Comparison of ENCODE assay signal across 9 mouse cellular contexts in genomic region chr8:127284462-127285216, GRCm38 (mm10).
DNase-seq lines count a peak whose midpoint lies in the region; ATAC-seq and TF ChIP-seq lines count a peak whose summit lies in the region.
"Had no signal": no experiment of that assay in that cellular context is flagged by ENCODE, and none has a peak within 500 bp of the region (broad histone marks: within the 10 kb centered on the region; RNA-seq: fewer than 3 reads in every experiment).

No protein-coding gene starts in this region.

- no peaks in the 10 kb centered on the region; the same call in 1 of the 2 replicates for H3K79me2 ChIP-seq in heart, adult 2 months (replicated peaks; ENCODE audit: control insufficient read depth, insufficient read depth, low read length)
- H3K79me2 ChIP-seq in CH12.LX (replicated peaks; ENCODE audit: control insufficient read depth, extremely low read depth, insufficient read depth, poor library complexity, severe bottlenecking), result no peaks in the 10 kb centered on the region

- peak; percentile 61 for TF ChIP-seq CTCF in heart, adult 2 months (IDR thresholded peaks at IDR 0.05)
- TF ChIP-seq CTCF in liver, embryonic 14.5 days (IDR thresholded peaks at IDR 0.05; ENCODE audit: low read depth), result peak; percentile 32; the same call in 1 of the 2 replicates
- TF ChIP-seq CTCF in CH12.LX (conservative IDR thresholded peaks at IDR 0.05 in 1 of 2, IDR thresholded peaks at IDR 0.05 in 1 of 2; ENCODE audit: low read depth in 2 of 2, low read length in 2 of 2), result peak; percentile 33 to 54
- peak; percentile 19; the same call in 1 of the 2 replicates for TF ChIP-seq CTCF in cortical plate, adult 2 months (IDR thresholded peaks at IDR 0.05; ENCODE audit: extremely low read depth, insufficient read depth, low read length)

- no peaks in the 10 kb centered on the region for H3K36me3 ChIP-seq in heart, adult 2 months (ENCODE audit: control insufficient read depth, insufficient read depth, low read length)
- no peaks in the 10 kb centered on the region for H3K36me3 ChIP-seq in heart, embryonic 10.5 days
- H3K36me3 ChIP-seq in liver, embryonic 14.5 days (replicated peaks; ENCODE audit: control insufficient read depth, insufficient read depth, low read depth), result no peaks in the 10 kb centered on the region
- H3K36me3 ChIP-seq in liver, embryonic 11.5 days (ENCODE audit: control insufficient read depth, insufficient read depth, low read length), result no peaks in the 10 kb centered on the region
- H3K36me3 ChIP-seq in CH12.LX (replicated peaks in 1 of 2; ENCODE audit: control insufficient read depth in 1 of 2, insufficient read depth in 1 of 2, low read length in 1 of 2), result no peaks in the 10 kb centered on the region

- in situ Hi-C loops in CH12.LX (cut with MboI; ENCODE audit: low pct_ligation_motif_present, low pct_unique_long_range_greater_than_20kb, low sequenced_read_pairs), result no loop called here

- intact Hi-C loops in heart, adult 2 months (cut with DNase I), result no loop called here

- no peak overlapping the region for H3K4me2 ChIP-seq in liver, embryonic 14.5 days (ENCODE audit: low read depth)
- H3K4me2 ChIP-seq in liver, embryonic 11.5 days, result no peak overlapping the region
- no peak overlapping the region for H3K4me2 ChIP-seq in CH12.LX (ENCODE audit: insufficient read depth, low read depth, poor library complexity, severe bottlenecking)

- H3K4me3 ChIP-seq in heart, adult 2 months, result no peak overlapping the region
- no peak overlapping the region for H3K4me3 ChIP-seq in heart, embryonic 10.5 days
- H3K4me3 ChIP-seq in liver, embryonic 14.5 days (ENCODE audit: insufficient read depth in 1 of 2, low read depth in 2 of 2, low read length in 2 of 2), result no peak overlapping the region
- H3K4me3 ChIP-seq in liver, embryonic 11.5 days (ENCODE audit: low read depth, low read length), result no peak overlapping the region
- no peak overlapping the region for H3K4me3 ChIP-seq in CH12.LX (replicated peaks in 1 of 3; ENCODE audit: low read depth in 2 of 3, low read length in 2 of 3, poor library complexity in 1 of 3)
- no peak overlapping the region for H3K4me3 ChIP-seq in cortical plate, adult 2 months (ENCODE audit: insufficient read depth, low read length)

- no peak for DNase-seq in heart, adult 2 months
- no peak for DNase-seq in heart, embryonic 10.5 days (ENCODE audit: low spot score)
- no peak for DNase-seq in liver, embryonic 14.5 days (ENCODE audit: low read depth in 3 of 3, low spot score in 3 of 3)
- DNase-seq in liver, embryonic 11.5 days (ENCODE audit: low spot score), result no peak
- peak; percentile 8 for DNase-seq in CH12.LX (ENCODE audit: extremely low read depth)
- no peak for DNase-seq in frontal cortex, postnatal 10 days (ENCODE audit: low spot score in 2 of 2)
- DNase-seq in spleen, postnatal 36 days (ENCODE audit: low spot score in 2 of 2), result no peak
- DNase-seq: kidney, adult 8-10 months had no signal

- H3K9me3 ChIP-seq in heart, embryonic 10.5 days, result no peaks in the 10 kb centered on the region
- H3K9me3 ChIP-seq in liver, embryonic 14.5 days (ENCODE audit: control insufficient read depth, low read length), result no peaks in the 10 kb centered on the region
- no peaks in the 10 kb centered on the region for H3K9me3 ChIP-seq in liver, embryonic 11.5 days (ENCODE audit: control insufficient read depth, low read length)
- peaks cover 3% of the 10 kb centered on the region for H3K9me3 ChIP-seq in CH12.LX (replicated peaks; ENCODE audit: low read length)

- H3K9ac ChIP-seq in heart, adult 2 months (ENCODE audit: low read depth, low read length), result no peak overlapping the region
- H3K9ac ChIP-seq in liver, embryonic 14.5 days (replicated peaks), result no peak overlapping the region
- no peak overlapping the region for H3K9ac ChIP-seq in liver, embryonic 11.5 days (ENCODE audit: low read depth, low read length)
- H3K9ac ChIP-seq in CH12.LX (ENCODE audit: insufficient read depth, low read depth), result no peak overlapping the region

- H3K27ac ChIP-seq in heart, adult 2 months, result no peak overlapping the region
- H3K27ac ChIP-seq in heart, embryonic 10.5 days, result no peak overlapping the region
- H3K27ac ChIP-seq in liver, embryonic 14.5 days, result no peak overlapping the region
- no peak overlapping the region for H3K27ac ChIP-seq in liver, embryonic 11.5 days (ENCODE audit: low read depth, low read length)
- H3K27ac ChIP-seq in CH12.LX (ENCODE audit: insufficient read depth, low read depth), result no peak overlapping the region
- no peak overlapping the region for H3K27ac ChIP-seq in cortical plate, adult 2 months (ENCODE audit: insufficient read depth, low read length)

- WGBS in heart, adult 2 months, result 93% methylated on average over 9 of the region's 9 CpGs
- 89% methylated on average over 9 of the region's 9 CpGs for WGBS in heart, embryonic 10.5 days
- 65% methylated on average over 9 of the region's 9 CpGs for WGBS in liver, embryonic 14.5 days (ENCODE audit: insufficient replicate concordance)
- 89% methylated on average over 9 of the region's 9 CpGs for WGBS in liver, embryonic 11.5 days

- no peaks in the 10 kb centered on the region for H3K27me3 ChIP-seq in heart, adult 2 months (ENCODE audit: control insufficient read depth, insufficient read depth, low read length)
- H3K27me3 ChIP-seq in heart, embryonic 10.5 days (ENCODE audit: insufficient read depth, poor library complexity, severe bottlenecking), result no peaks in the 10 kb centered on the region
- no peaks in the 10 kb centered on the region for H3K27me3 ChIP-seq in liver, embryonic 14.5 days (ENCODE audit: control insufficient read depth, insufficient read depth, low read length)
- H3K27me3 ChIP-seq in liver, embryonic 11.5 days (replicated peaks; ENCODE audit: control insufficient read depth, insufficient read depth, low read length), result no peaks in the 10 kb centered on the region
- no peaks in the 10 kb centered on the region for H3K27me3 ChIP-seq in CH12.LX (replicated peaks)

- no peak for TF ChIP-seq EP300 in heart, adult 2 months (IDR thresholded peaks at IDR 0.05; ENCODE audit: insufficient read depth, low read depth, low read length)
- no peak for TF ChIP-seq EP300 in liver, embryonic 14.5 days (IDR thresholded peaks at IDR 0.05; ENCODE audit: low read depth)
- no peak for TF ChIP-seq EP300 in CH12.LX (IDR thresholded peaks at IDR 0.05; ENCODE audit: low read length)

- TF ChIP-seq POLR2A in heart, adult 2 months (IDR thresholded peaks at IDR 0.05; ENCODE audit: insufficient read depth, low read depth, low read length), result no peak
- no peak for TF ChIP-seq POLR2A in CH12.LX (IDR thresholded peaks at IDR 0.05; ENCODE audit: low read depth, low read length)
- no peak for TF ChIP-seq POLR2A in cortical plate, adult 2 months (IDR thresholded peaks at IDR 0.05; ENCODE audit: extremely low read depth, insufficient read depth, low read length)

- no peak; the same call in 1 of the 2 replicates for TF ChIP-seq RAD21 in CH12.LX (IDR thresholded peaks at IDR 0.05; ENCODE audit: low read depth, low read length)

- no peaks in the 10 kb centered on the region for H3K4me1 ChIP-seq in heart, adult 2 months (ENCODE audit: control insufficient read depth, insufficient read depth, low read length)
- no peaks in the 10 kb centered on the region for H3K4me1 ChIP-seq in heart, embryonic 10.5 days
- H3K4me1 ChIP-seq in liver, embryonic 14.5 days (replicated peaks; ENCODE audit: control insufficient read depth in 2 of 2, insufficient read depth in 2 of 2, low read length in 1 of 2), result 0 out of 4 replicates have a peak, but pooled peaks cover 0 to 2% of the 10 kb centered on the region in 2 experiments
- no peaks in the 10 kb centered on the region for H3K4me1 ChIP-seq in liver, embryonic 11.5 days (replicated peaks; ENCODE audit: control insufficient read depth, insufficient read depth, low read length)
- H3K4me1 ChIP-seq in CH12.LX (ENCODE audit: control insufficient read depth in 1 of 2, insufficient read depth in 2 of 2), result no peaks in the 10 kb centered on the region
- H3K4me1 ChIP-seq in cortical plate, adult 2 months (ENCODE audit: control insufficient read depth, insufficient read depth, low read length), result no peaks in the 10 kb centered on the region

- dilution Hi-C loops in CH12.LX (cut with MboI; ENCODE audit: extremely low pct_ligation_motif_present, extremely low pct_unique_long_range_greater_than_20kb, low sequenced_read_pairs), result no loop called here

- no peak for ATAC-seq in liver, embryonic 14.5 days (ENCODE audit: insufficient read depth)
- no peak for ATAC-seq in liver, embryonic 11.5 days (replicated peaks; ENCODE audit: low FRiP score)

TF ChIP-seq in CH12.LX, 34 proteins besides CTCF, POLR2A, EP300 and RAD21:
- TF ChIP-seq TBP (conservative IDR thresholded peaks at IDR 0.05; ENCODE audit: low read depth, low read length) (no peak), ELF1 (IDR thresholded peaks at IDR 0.05; ENCODE audit: low read depth, low read length) (no peak), E2F4 (IDR thresholded peaks at IDR 0.05; ENCODE audit: insufficient replicate concordance, low read depth, low read length) (no peak), GABPA (IDR thresholded peaks at IDR 0.05; ENCODE audit: insufficient replicate concordance, low read depth, low read length) (no peak), ZC3H11A (IDR thresholded peaks at IDR 0.05; ENCODE audit: low read depth, low read length) (no peak), SIN3A (IDR thresholded peaks at IDR 0.05; ENCODE audit: low read length) (no peak), TCF12 (IDR thresholded peaks at IDR 0.05; ENCODE audit: low read depth, low read length) (no peak), MAZ (IDR thresholded peaks at IDR 0.05; ENCODE audit: low read depth, low read length) (no peak), ZMIZ1 (IDR thresholded peaks at IDR 0.05; ENCODE audit: low read depth, low read length) (no peak), ETS1 (conservative IDR thresholded peaks at IDR 0.05; ENCODE audit: low read depth, low read length) (no peak), JUN (IDR thresholded peaks at IDR 0.05; ENCODE audit: insufficient read depth, low read depth, low read length) (no peak), MEF2A (IDR thresholded peaks at IDR 0.05; ENCODE audit: borderline replicate concordance, low read depth, low read length) (no peak), MXI1 (IDR thresholded peaks at IDR 0.05; ENCODE audit: low read depth, low read length) (no peak), MAX (IDR thresholded peaks at IDR 0.05; ENCODE audit: low read length) (no peak), POLR2AphosphoS2 (IDR thresholded peaks at IDR 0.05; ENCODE audit: low read depth, low read length) (no peak), CHD2 (IDR thresholded peaks at IDR 0.05; ENCODE audit: low read length) (no peak), RCOR1 (conservative IDR thresholded peaks at IDR 0.05; ENCODE audit: low read depth, low read length) (no peak), USF1 (IDR thresholded peaks at IDR 0.05; ENCODE audit: low read depth, low read length) (no peak), NRF1 (IDR thresholded peaks at IDR 0.05; ENCODE audit: low read depth, low read length) (no peak), ZNF384 (IDR thresholded peaks at IDR 0.05; ENCODE audit: low read depth, low read length) (no peak)
